Mouse (Mus musculus): ENCODE measurements at regions not wholly inside any gene's neighbourhood (a gene's known extent, or its start where the extent isn't known, plus 50 kb on each side); places are given as distances from the start of the nearest gene placed in this dataset.
A peak's percentile ranks its signal among the peaks of the same experiment; 100 is the strongest.

GRCm38 (mm10) chr13:44182544-44183191 lies 398.1 kb downstream of the Cd83 start:
- no peak for DNase-seq (ENCODE audit: low spot score)

- peak; percentile 47 for DNase-seq (ENCODE audit: low spot score)
Measured at GRCm38 (mm10) chr13:44195365-44195764, 410.8 kb downstream of the Cd83 start.

- DNase-seq (ENCODE audit: low spot score) = no peak
Measured at GRCm38 (mm10) chr13:44206042-44206441, 421.5 kb downstream of the Cd83 start.

- DNase-seq (ENCODE audit: low spot score) = no peak
Measured at GRCm38 (mm10) chr13:44206448-44206847, 421.9 kb downstream of the Cd83 start.

GRCm38 (mm10) chr13:44207400-44208005 lies 422.9 kb downstream of the Cd83 start:
- no peak for DNase-seq (ENCODE audit: low spot score)

- no peak for DNase-seq (ENCODE audit: low spot score)
Measured at GRCm38 (mm10) chr13:44209036-44209435, 424.5 kb downstream of the Cd83 start.

- no peak for DNase-seq (ENCODE audit: low spot score)
Measured at GRCm38 (mm10) chr13:44210123-44210522, 425.5 kb downstream of the Cd83 start.

GRCm38 (mm10) chr13:44212356-44212755 lies 427.8 kb downstream of the Cd83 start:
- DNase-seq (ENCODE audit: low spot score) = no peak

- peak; percentile 56 for DNase-seq (ENCODE audit: low spot score)
Measured at GRCm38 (mm10) chr13:44212936-44213335, 428.4 kb downstream of the Cd83 start.

GRCm38 (mm10) chr13:44218266-44218665 lies 433.7 kb downstream of the Cd83 start:
- DNase-seq (ENCODE audit: low spot score) = no peak

- peak; percentile 21 for DNase-seq (ENCODE audit: low spot score)
Measured at GRCm38 (mm10) chr13:44221721-44222120, 437.1 kb downstream of the Cd83 start.

GRCm38 (mm10) chr13:44222335-44222734 lies 437.8 kb downstream of the Cd83 start:
- DNase-seq (ENCODE audit: low spot score) = no peak

- DNase-seq (ENCODE audit: low spot score) = no peak
Measured at GRCm38 (mm10) chr13:44227706-44228459, 443.3 kb downstream of the Cd83 start.

- DNase-seq (ENCODE audit: low spot score) = peak; percentile 21
Measured at GRCm38 (mm10) chr13:44228540-44229135, 444.1 kb downstream of the Cd83 start.

GRCm38 (mm10) chr13:44229136-44229611 lies 444.6 kb downstream of the Cd83 start:
- no peak for DNase-seq (ENCODE audit: low spot score)

- DNase-seq (ENCODE audit: low spot score) = peak; percentile 13
Measured at GRCm38 (mm10) chr13:44231403-44231802, 446.8 kb downstream of the Cd83 start.

GRCm38 (mm10) chr13:44231868-44232715 lies 447.5 kb downstream of the Cd83 start:
- peak; percentile 72 for DNase-seq (ENCODE audit: low spot score)

GRCm38 (mm10) chr13:44232716-44233051 lies 448.1 kb downstream of the Cd83 start:
- DNase-seq (ENCODE audit: low spot score) = no peak

GRCm38 (mm10) chr13:44234241-44234640 lies 449.7 kb downstream of the Cd83 start:
- no peak for DNase-seq (ENCODE audit: low spot score)

GRCm38 (mm10) chr13:44235236-44235635 lies 450.7 kb downstream of the Cd83 start:
- DNase-seq (ENCODE audit: low spot score) = no peak

- DNase-seq (ENCODE audit: low spot score) = no peak
Measured at GRCm38 (mm10) chr13:44235941-44236340, 451.4 kb downstream of the Cd83 start.

GRCm38 (mm10) chr13:44238308-44238707 lies 453.7 kb downstream of the Cd83 start:
- DNase-seq (ENCODE audit: low spot score) = peak; percentile 63
